Mouse (Mus musculus) kidney, embryonic 14.5 days (tissue): ENCODE measurements around the gene B230118H07Rik. TPM values are rescaled to one million over a fixed set of nuclear protein-coding genes. Genes with fewer than 3 reads are reported as not detected.

Source experiments
- ATAC-seq: fragments of 200-750 bp; cut with Nextera tagmentation; 2 replicates; pipeline ENCODE4 v1.8.0; 2017; ENCODE audit warnings: moderate number of reproducible peaks, mild to moderate bottlenecking, moderate TSS enrichment, moderate library complexity; ENCODE audit not compliant: low FRiP score, low TSS enrichment
- H3K27ac ChIP-seq: fragments of 300-500 bp; sonication (generic); 2 replicates; pipeline ENCODE4 v1.5.1; 2014; ENCODE audit warnings: low read depth, mild to moderate bottlenecking, low read length, moderate library complexity, mixed read lengths
- H3K27me3 ChIP-seq: fragments of 300-500 bp; sonication (generic); 2 replicates; pipeline ENCODE4 v1.6.1; 2014; ENCODE audit warnings: mild to moderate bottlenecking, low read length; ENCODE audit not compliant: control insufficient read depth, insufficient read depth
- H3K36me3 ChIP-seq: fragments of 300-500 bp; sonication (generic); 2 replicates; pipeline ENCODE4 v1.6.1; 2014; ENCODE audit warnings: low read length, mixed read lengths; ENCODE audit not compliant: control insufficient read depth, insufficient read depth
- H3K4me1 ChIP-seq: fragments of 300-500 bp; sonication (generic); 2 replicates; pipeline ENCODE4 v1.6.1; 2014; ENCODE audit warnings: low read length, mixed read lengths; ENCODE audit not compliant: control insufficient read depth, insufficient read depth
- H3K4me2 ChIP-seq: fragments of 300-500 bp; sonication (generic); replicated peaks from 2 replicates; pipeline ENCODE4 v1.6.1; 2014; ENCODE audit warnings: low read depth, mild to moderate bottlenecking, low read length
- H3K4me3 ChIP-seq: fragments of 300-500 bp; sonication (generic); 2 replicates; pipeline ENCODE4 v1.5.1; 2014; ENCODE audit warnings: mild to moderate bottlenecking, low read length
- H3K9ac ChIP-seq: fragments of 300-500 bp; sonication (generic); 2 replicates; pipeline ENCODE4 v1.6.1; 2014; ENCODE audit warnings: low read depth, mild to moderate bottlenecking, low read length, moderate library complexity
- H3K9me3 ChIP-seq: fragments of 300-500 bp; sonication (generic); 2 replicates; pipeline ENCODE4 v1.6.1; 2016; ENCODE audit warnings: low read length; ENCODE audit not compliant: control insufficient read depth
- WGBS: fragments of 180-500 bp; shearing (Covaris S2); extraction: QIAGEN DNeasy Blood & Tissue Kit; methylation state at CpG from one replicate; pipeline ENCODE4 v1.1.7; 2014; 5-methylcytosine and 5-hydroxymethylcytosine counted together
- polyA plus RNA-seq: library from polyadenylated mRNA; unstranded; fragments of >200 nt; fragmentation: Nextera tagmentation; extraction: Ambion mirVana; gene quantifications from 2 replicates; pipeline ENCODE4 v1.2.1, GENCODE M21; 2014

Gene B230118H07Rik
- polyA plus RNA-seq, 1 experiment from 2014 or later: 60.6 TPM

- no peak overlapping the region for H3K4me3 ChIP-seq
These were observed 68.4 kb downstream of the B230118H07Rik start for GRCm38 (mm10) chr2:101580977-101581376.

GRCm38 (mm10) chr2:101580428-101580827 is 68.9 kb downstream of the B230118H07Rik start:
- H3K27ac ChIP-seq: no peak overlapping the region
- no peaks in the 10 kb centered on the region for H3K27me3 ChIP-seq
- no peaks in the 10 kb centered on the region for H3K4me1 ChIP-seq
- 53% methylated on average over 1 of the region's 1 CpGs for WGBS
- ATAC-seq: no peak
- no peak overlapping the region for H3K4me2 ChIP-seq
- H3K9ac ChIP-seq: no peak overlapping the region
- H3K4me3 ChIP-seq: no peak overlapping the region
- no peaks in the 10 kb centered on the region for H3K36me3 ChIP-seq
- H3K9me3 ChIP-seq: no peaks in the 10 kb centered on the region

More at GRCm38 (mm10) chr2:101580977-101581376, 68.4 kb downstream of the B230118H07Rik start:
- no peaks in the 10 kb centered on the region for H3K9me3 ChIP-seq
- no peaks in the 10 kb centered on the region for H3K4me1 ChIP-seq
- 74% methylated on average over 3 of the region's 3 CpGs for WGBS
- no peak overlapping the region for H3K9ac ChIP-seq
- no peaks in the 10 kb centered on the region for H3K36me3 ChIP-seq
- no peak overlapping the region for H3K4me2 ChIP-seq
- no peak for ATAC-seq
- H3K27me3 ChIP-seq: no peaks in the 10 kb centered on the region
- H3K27ac ChIP-seq: no peak overlapping the region

DNA sequence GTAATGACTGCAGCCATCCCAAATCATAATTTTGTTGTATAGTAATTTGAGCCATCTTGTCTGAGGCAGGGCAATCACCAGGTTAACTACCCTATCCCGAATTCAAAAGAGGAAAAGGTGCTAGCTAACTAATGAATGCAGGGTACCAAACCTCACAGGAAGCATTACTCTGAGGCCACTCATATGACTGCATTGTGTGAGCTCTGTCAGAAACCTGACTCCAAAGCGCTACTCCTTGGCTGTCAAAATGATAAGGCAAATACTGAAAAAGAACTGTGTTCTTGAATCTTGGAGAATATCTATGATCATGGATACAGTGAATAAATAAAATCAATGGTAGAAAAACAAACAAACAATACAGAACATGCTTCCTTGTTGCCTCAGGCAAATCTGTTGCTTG is 69.3 kb downstream of the B230118H07Rik start:
- no peaks in the 10 kb centered on the region for H3K4me1 ChIP-seq
- H3K9me3 ChIP-seq: no peaks in the 10 kb centered on the region
- WGBS: 57% methylated on average over 2 of the region's 2 CpGs
- H3K9ac ChIP-seq: no peak overlapping the region
- H3K4me2 ChIP-seq: no peak overlapping the region
- no peak overlapping the region for H3K27ac ChIP-seq
- H3K36me3 ChIP-seq: no peaks in the 10 kb centered on the region
- no peak for ATAC-seq
- no peak overlapping the region for H3K4me3 ChIP-seq
- no peaks in the 10 kb centered on the region for H3K27me3 ChIP-seq

DNA sequence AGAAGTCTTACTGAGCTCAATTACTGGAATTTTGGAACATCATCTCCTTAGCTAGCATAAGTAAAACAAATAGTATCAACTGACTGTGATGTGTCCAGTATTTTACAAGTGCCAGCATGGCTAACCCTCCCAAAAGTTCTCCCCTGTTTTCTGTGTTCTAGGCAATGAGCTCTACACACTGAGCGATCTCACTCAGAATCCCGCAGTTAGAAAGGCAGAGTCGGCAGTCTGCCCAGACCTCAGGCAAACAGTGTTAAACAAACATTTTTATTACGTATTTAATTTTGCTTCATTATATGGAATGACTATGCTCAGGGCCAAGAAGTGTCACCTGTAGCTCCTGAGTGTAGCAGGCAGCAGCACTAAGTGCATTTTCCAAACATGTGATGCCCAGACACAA is 72.1 kb downstream of the B230118H07Rik start:
- no peak for ATAC-seq
- Histone ChIP-seq H3K4me3 (no peak overlapping the region), H3K4me1 (no peaks in the 10 kb centered on the region), H3K27me3 (no peaks in the 10 kb centered on the region), H3K9ac (no peak overlapping the region), H3K4me2 (no peak overlapping the region), H3K36me3 (no peaks in the 10 kb centered on the region), H3K27ac (no peak overlapping the region), H3K9me3 (no peaks in the 10 kb centered on the region)
- WGBS: 82% methylated on average over 4 of the region's 4 CpGs

- 84% methylated on average over 4 of the region's 5 CpGs for WGBS
- Histone ChIP-seq H3K9me3 (no peaks in the 10 kb centered on the region), H3K4me3 (no peak overlapping the region), H3K27me3 (no peaks in the 10 kb centered on the region), H3K36me3 (no peaks in the 10 kb centered on the region), H3K4me1 (no peaks in the 10 kb centered on the region), H3K4me2 (no peak overlapping the region), H3K9ac (no peak overlapping the region), H3K27ac (no peak overlapping the region)
- no peak for ATAC-seq
These were observed 80.1 kb downstream of the B230118H07Rik start for GRCm38 (mm10) chr2:101569230-101569629.

DNA sequence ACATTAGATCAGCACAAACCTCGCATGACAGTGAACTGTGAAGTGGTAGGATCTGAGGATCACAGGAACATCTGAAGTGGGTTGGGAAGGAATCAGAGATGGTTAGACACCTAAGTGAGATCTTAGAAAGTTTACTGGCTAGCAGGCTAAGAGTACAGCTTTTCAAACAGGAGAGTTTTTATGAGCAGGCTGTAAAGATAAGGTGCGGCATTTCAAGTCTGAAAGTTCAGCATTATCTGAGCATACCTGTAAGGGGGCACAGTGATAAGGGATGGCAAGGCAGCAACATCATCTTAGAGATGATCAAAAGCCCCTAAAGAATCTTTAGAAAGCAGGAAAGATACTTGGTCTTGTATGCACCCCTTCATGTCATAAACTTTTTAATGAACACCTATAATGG is 81.8 kb downstream of the B230118H07Rik start:
- H3K27me3 ChIP-seq: no peaks in the 10 kb centered on the region
- no peak overlapping the region for H3K4me3 ChIP-seq
- no peaks in the 10 kb centered on the region for H3K36me3 ChIP-seq
- no peak overlapping the region for H3K9ac ChIP-seq
- H3K4me1 ChIP-seq: no peaks in the 10 kb centered on the region
- H3K27ac ChIP-seq: no peak overlapping the region
- no peaks in the 10 kb centered on the region for H3K9me3 ChIP-seq
- no peak for ATAC-seq
- no peak overlapping the region for H3K4me2 ChIP-seq
- WGBS: 77% methylated on average over 2 of the region's 2 CpGs

GRCm38 (mm10) chr2:101563776-101564175 is 85.6 kb downstream of the B230118H07Rik start:
- Histone ChIP-seq H3K36me3 (no peaks in the 10 kb centered on the region), H3K9me3 (no peaks in the 10 kb centered on the region), H3K4me3 (no peak overlapping the region), H3K4me1 (no peaks in the 10 kb centered on the region), H3K4me2 (no peak overlapping the region), H3K27me3 (no peaks in the 10 kb centered on the region), H3K27ac (no peak overlapping the region), H3K9ac (no peak overlapping the region)
- ATAC-seq: no peak
- 87% methylated on average over 4 of the region's 4 CpGs for WGBS

- 77% methylated on average over 6 of the region's 6 CpGs for WGBS
- H3K4me3 ChIP-seq: no peak overlapping the region
- no peak for ATAC-seq
- no peaks in the 10 kb centered on the region for H3K27me3 ChIP-seq
- H3K9me3 ChIP-seq: no peaks in the 10 kb centered on the region
- no peak overlapping the region for H3K9ac ChIP-seq
- H3K4me2 ChIP-seq: no peak overlapping the region
- H3K27ac ChIP-seq: no peak overlapping the region
- no peaks in the 10 kb centered on the region for H3K4me1 ChIP-seq
- no peaks in the 10 kb centered on the region for H3K36me3 ChIP-seq
These were observed 86.1 kb downstream of the B230118H07Rik start for GRCm38 (mm10) chr2:101563206-101563605.

- Histone ChIP-seq H3K9ac (no peak overlapping the region), H3K36me3 (no peaks in the 10 kb centered on the region), H3K4me1 (no peaks in the 10 kb centered on the region), H3K9me3 (no peaks in the 10 kb centered on the region), H3K4me2 (no peak overlapping the region), H3K27ac (no peak overlapping the region), H3K27me3 (no peaks in the 10 kb centered on the region), H3K4me3 (no peak overlapping the region)
- ATAC-seq: no peak
- WGBS: 92% methylated on average over 3 of the region's 3 CpGs
These were observed 89.9 kb downstream of the B230118H07Rik start for GRCm38 (mm10) chr2:101559431-101559830.

DNA sequence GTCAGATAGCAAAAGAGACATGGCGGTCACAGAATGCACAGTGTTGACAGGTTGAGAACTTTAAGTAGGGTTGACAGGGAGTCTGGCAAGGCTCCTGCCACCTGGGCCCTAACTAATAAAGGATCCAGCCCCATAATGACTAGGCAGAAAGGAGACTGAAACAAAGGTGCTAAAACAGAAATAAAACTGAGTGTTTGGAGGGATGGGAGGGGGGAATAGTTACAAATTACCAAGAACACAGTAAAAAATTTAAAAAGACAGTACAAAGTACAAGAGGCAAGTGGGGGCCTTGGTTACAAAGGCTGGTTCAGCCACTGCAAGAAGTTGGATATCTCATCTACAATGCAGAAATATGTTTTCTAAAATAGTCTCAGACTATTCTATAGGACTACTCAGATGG is 93.4 kb downstream of the B230118H07Rik start:
- no peak for ATAC-seq
- 87% methylated on average over 1 of the region's 1 CpGs for WGBS
- no peaks in the 10 kb centered on the region for H3K36me3 ChIP-seq

More for the DNA sequence above, 93.4 kb downstream of the B230118H07Rik start:
- Histone ChIP-seq H3K27ac (no peak overlapping the region), H3K4me2 (no peak overlapping the region), H3K9ac (no peak overlapping the region), H3K4me1 (no peaks in the 10 kb centered on the region), H3K4me3 (no peak overlapping the region), H3K9me3 (no peaks in the 10 kb centered on the region), H3K27me3 (no peaks in the 10 kb centered on the region)
